Mouse (Mus musculus) testis, postnatal 14 days (tissue): ENCODE results near the gene Arhgap6.
"Not testable (repeated sequence)": the region's sequence is repeated elsewhere in the genome, so short reads cannot be mapped to it uniquely, and the experiment has no call there.

Experiments used
- DNase-seq: peaks from one replicate; pipeline ENCODE4 v3.0.0; 2021; ENCODE audit warnings: low spot score

The Arhgap6 gene

GRCm38 (mm10) chrX:169308559-169308958, 513.7 kb downstream of the Arhgap6 start:
- DNase-seq, result no peak

GRCm38 (mm10) chrX:169319066-169319760, 524.3 kb downstream of the Arhgap6 start:
- no peak for DNase-seq

- DNase-seq, result peak; percentile 91
Measured at GRCm38 (mm10) chrX:169319945-169320667, 525.2 kb downstream of the Arhgap6 start, which contains the start of gene Hccs. Gene Hccs (minus strand): TSS chrX:169320372.

GRCm38 (mm10) chrX:169320668-169321005, 525.7 kb downstream of the Arhgap6 start:
- DNase-seq, result not testable (repeated sequence)

GRCm38 (mm10) chrX:169325929-169326595, 531.2 kb downstream of the Arhgap6 start:
- DNase-seq, result no peak

GRCm38 (mm10) chrX:169332264-169332663, 537.4 kb downstream of the Arhgap6 start:
- DNase-seq, result no peak

GRCm38 (mm10) chrX:169337559-169337958, 542.7 kb downstream of the Arhgap6 start:
- DNase-seq, result no peak

GRCm38 (mm10) chrX:169338213-169338612, 543.3 kb downstream of the Arhgap6 start:
- DNase-seq, result no peak
